Mouse (Mus musculus) bone marrow macrophage, adult 2 months (primary cell): ENCODE data around the gene Nfkbie.

Experiments used
- CTCF ChIP-seq: IDR thresholded peaks from 2 replicates; pipeline ENCODE4 v1.5.1; 2012; ENCODE audit warnings: low read depth, mild to moderate bottlenecking, low read length, moderate library complexity
- POLR2A ChIP-seq: IDR thresholded peaks from 2 replicates; pipeline ENCODE4 v1.6.1; 2012; ENCODE audit warnings: mild to moderate bottlenecking, low read depth, low read length, borderline replicate concordance

DNA sequence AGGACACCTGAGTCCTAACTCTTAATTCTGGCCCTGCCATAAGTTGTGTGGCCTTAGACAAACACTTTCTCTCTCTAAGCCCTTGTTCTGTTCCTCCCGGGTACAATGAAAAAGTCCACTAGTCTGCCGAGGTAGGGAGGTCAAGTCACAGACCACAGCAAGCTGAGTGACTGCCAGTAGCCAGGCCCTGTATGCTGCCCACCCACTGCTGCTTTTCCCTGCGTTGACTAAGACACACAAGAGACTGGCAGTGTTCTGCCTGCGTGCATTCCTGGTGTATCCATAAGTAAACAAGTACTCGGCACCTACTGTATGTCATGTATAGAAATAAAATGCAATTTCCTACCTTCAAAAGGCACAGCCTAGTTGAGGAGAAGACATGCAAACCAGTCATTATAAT lies 5.2 kb upstream of the Nfkbie start:
- TF ChIP-seq CTCF (no peak), POLR2A (no peak)
